Mouse (Mus musculus) myocyte (in vitro differentiated cells): ENCODE data around the gene Bcl9l. TPM values are rescaled to one million over a fixed set of nuclear protein-coding genes. Genes with fewer than 3 reads are reported as not detected.
A peak's percentile ranks its signal among the peaks of the same experiment; 100 is the strongest.

Experiments used
- H3K27me3 ChIP-seq: one replicate; pipeline ENCODE4 v1.6.1; 2011; ENCODE audit not compliant: control insufficient read depth, insufficient read depth, insufficient read length
- H3K36me3 ChIP-seq: one replicate; pipeline ENCODE4 v1.6.1; 2011; ENCODE audit not compliant: control insufficient read depth, insufficient read depth
- H3K4me2 ChIP-seq: one replicate; pipeline ENCODE4 v1.6.1; 2011; ENCODE audit warnings: low read depth, control low read depth
- H3K4me3 ChIP-seq: one replicate; pipeline ENCODE4 v1.5.1; 2011; ENCODE audit warnings: mild to moderate bottlenecking, control low read depth, moderate library complexity
- H3K79me2 ChIP-seq: one replicate; pipeline ENCODE4 v1.6.1; 2011; ENCODE audit not compliant: control insufficient read depth, insufficient read depth
- H3ac ChIP-seq: one replicate; pipeline ENCODE4 v1.6.1; 2011; ENCODE audit not compliant: control insufficient read depth, insufficient read length
- CEBPB ChIP-seq: IDR thresholded peaks from 2 replicates; pipeline ENCODE4 v1.6.1; 2011; ENCODE audit warnings: mild to moderate bottlenecking, moderate library complexity; ENCODE audit not compliant: poor library complexity, insufficient read depth, severe bottlenecking
- E2F4 ChIP-seq: IDR thresholded peaks from one replicate; pipeline ENCODE4 v1.6.1; 2011; ENCODE audit warnings: mild to moderate bottlenecking, control low read depth, moderate library complexity; ENCODE audit not compliant: insufficient read depth
- MAX ChIP-seq: IDR thresholded peaks from one replicate; pipeline ENCODE4 v1.6.1; 2011; ENCODE audit warnings: low read depth, mild to moderate bottlenecking, control low read depth
- MYOD1 ChIP-seq, 3 experiments: IDR thresholded peaks; one replicate each; pipeline ENCODE4 v1.6.1; 2011; ENCODE audit warnings: control low read depth in 2 of 3, low read depth in 2 of 3, mild to moderate bottlenecking in 2 of 3, moderate library complexity in 1 of 3; ENCODE audit not compliant: insufficient read length in 2 of 3, control insufficient read depth in 1 of 3
- MYOG ChIP-seq, 3 experiments: IDR thresholded peaks; one replicate each; pipeline ENCODE4 v1.6.1; 2011; ENCODE audit warnings: control low read depth in 2 of 3, low read depth in 2 of 3, mild to moderate bottlenecking in 2 of 3; ENCODE audit not compliant: insufficient read length in 2 of 3, control insufficient read depth in 1 of 3, insufficient read depth in 1 of 3
- POLR2A ChIP-seq: IDR thresholded peaks from one replicate; pipeline ENCODE4 v1.6.1; 2011; ENCODE audit warnings: low read depth, mild to moderate bottlenecking, control low read depth, moderate library complexity; ENCODE audit not compliant: insufficient read length
- POLR2AphosphoS2 ChIP-seq: IDR thresholded peaks from one replicate; pipeline ENCODE4 v1.6.1; 2011; ENCODE audit warnings: low read depth, control low read depth; ENCODE audit not compliant: insufficient read length
- REST ChIP-seq: IDR thresholded peaks from one replicate; pipeline ENCODE4 v1.6.1; 2011; ENCODE audit warnings: mild to moderate bottlenecking, control low read depth, moderate library complexity; ENCODE audit not compliant: insufficient read depth, insufficient read length
- SRF ChIP-seq: IDR thresholded peaks from one replicate; pipeline ENCODE4 v1.6.1; 2011; ENCODE audit warnings: low read depth; ENCODE audit not compliant: control insufficient read depth, insufficient read length
- TCF12 ChIP-seq: IDR thresholded peaks from one replicate; pipeline ENCODE4 v1.6.1; 2011; ENCODE audit warnings: mild to moderate bottlenecking, control low read depth; ENCODE audit not compliant: poor library complexity, insufficient read depth, severe bottlenecking
- TCF3 ChIP-seq: IDR thresholded peaks from one replicate; pipeline ENCODE4 v1.6.1; 2011; ENCODE audit warnings: low read depth, control low read depth; ENCODE audit not compliant: insufficient read length
- USF1 ChIP-seq: IDR thresholded peaks from one replicate; pipeline ENCODE4 v1.6.1; 2011; ENCODE audit warnings: low read depth, mild to moderate bottlenecking, control low read depth, moderate library complexity
- polyA plus RNA-seq: library from polyadenylated mRNA; unstranded; fragments of >200 nt; fragmentation: generic; extraction: Trizol; gene quantifications from one replicate; pipeline ENCODE4 v1.2.1, GENCODE M21; 2012; ENCODE audit warnings: missing spikeins

Gene Bcl9l
- polyA plus RNA-seq, 1 experiment = 35.4 TPM

DNA sequence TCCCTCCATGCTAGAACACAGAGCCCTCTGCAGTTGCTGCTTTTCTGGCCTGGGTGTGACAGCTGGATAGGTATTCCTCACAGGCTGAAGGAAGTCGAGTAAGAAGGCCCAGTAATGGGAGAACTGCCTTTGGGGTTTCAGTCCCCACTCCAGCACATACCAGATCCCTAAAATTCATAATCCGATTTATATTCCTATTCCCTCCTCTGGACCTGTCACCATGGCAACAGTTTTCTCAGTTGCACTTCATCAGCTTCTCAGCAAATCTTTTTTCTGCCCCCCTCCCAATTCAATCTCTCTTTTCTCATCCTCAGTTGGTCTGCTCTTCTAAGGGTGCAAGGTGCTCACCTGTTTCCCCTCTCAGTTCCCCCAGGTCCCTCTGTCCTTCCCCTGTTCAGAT, 13.8 kb upstream of the Bcl9l start:
- H3K79me2 ChIP-seq = no peaks in the 10 kb centered on the region
- peaks cover 54% of the 10 kb centered on the region for H3K27me3 ChIP-seq
- H3K4me2 ChIP-seq = no peak overlapping the region
- no peaks in the 10 kb centered on the region for H3K36me3 ChIP-seq
- H3K4me3 ChIP-seq = no peak overlapping the region
- TF ChIP-seq REST (no peak), MAX (no peak), TCF12 (no peak), CEBPB (no peak), TCF3 (no peak), POLR2AphosphoS2 (no peak), MYOG (IDR thresholded peaks at IDR 0.05; ENCODE audit: control insufficient read depth in 1 of 3, insufficient read depth in 1 of 3, insufficient read length in 2 of 3, low read depth in 2 of 3) (no peak), MYOD1 (IDR thresholded peaks at IDR 0.05; ENCODE audit: control insufficient read depth in 1 of 3, insufficient read length in 2 of 3, low read depth in 2 of 3) (no peak), POLR2A (no peak), USF1 (no peak), SRF (no peak), E2F4 (no peak)
- no peak overlapping the region for H3ac ChIP-seq

DNA sequence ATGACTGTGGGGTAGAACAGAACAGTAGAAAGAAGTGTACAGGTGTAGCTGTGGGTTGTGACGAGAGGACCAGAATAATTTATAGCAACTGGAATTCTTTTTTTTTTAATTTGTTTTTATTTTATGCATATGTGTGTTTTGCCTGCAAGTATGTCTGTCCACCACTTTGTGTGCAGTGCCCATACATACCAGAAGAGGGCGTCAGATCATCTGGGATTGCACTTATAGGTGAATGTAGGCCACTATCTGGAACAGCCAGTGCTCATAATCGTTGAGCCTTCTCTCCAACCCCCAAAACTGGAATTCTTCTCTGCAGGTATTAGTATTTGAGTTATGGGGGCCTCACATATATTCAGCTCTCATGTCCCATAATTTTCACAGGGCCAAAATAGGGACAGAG, 9.4 kb upstream of the Bcl9l start:
- no peak overlapping the region for H3ac ChIP-seq
- H3K4me2 ChIP-seq = no peak overlapping the region
- H3K4me3 ChIP-seq = no peak overlapping the region
- no peaks in the 10 kb centered on the region for H3K36me3 ChIP-seq
- peaks cover 32% of the 10 kb centered on the region for H3K27me3 ChIP-seq
- TF ChIP-seq E2F4 = no peak
- TF ChIP-seq TCF12 = no peak
- TF ChIP-seq USF1 = no peak
- TF ChIP-seq MYOG (IDR thresholded peaks at IDR 0.05; ENCODE audit: control insufficient read depth in 1 of 3, insufficient read depth in 1 of 3, insufficient read length in 2 of 3, low read depth in 2 of 3) = no peak
- no peak for TF ChIP-seq CEBPB
- TF ChIP-seq MYOD1 (IDR thresholded peaks at IDR 0.05; ENCODE audit: control insufficient read depth in 1 of 3, insufficient read length in 2 of 3, low read depth in 2 of 3) = no peak
- TF ChIP-seq SRF = no peak
- no peak for TF ChIP-seq POLR2A
- no peak for TF ChIP-seq REST
- no peak for TF ChIP-seq POLR2AphosphoS2
- no peak for TF ChIP-seq TCF3
- no peak for TF ChIP-seq MAX
- H3K79me2 ChIP-seq = no peaks in the 10 kb centered on the region

DNA sequence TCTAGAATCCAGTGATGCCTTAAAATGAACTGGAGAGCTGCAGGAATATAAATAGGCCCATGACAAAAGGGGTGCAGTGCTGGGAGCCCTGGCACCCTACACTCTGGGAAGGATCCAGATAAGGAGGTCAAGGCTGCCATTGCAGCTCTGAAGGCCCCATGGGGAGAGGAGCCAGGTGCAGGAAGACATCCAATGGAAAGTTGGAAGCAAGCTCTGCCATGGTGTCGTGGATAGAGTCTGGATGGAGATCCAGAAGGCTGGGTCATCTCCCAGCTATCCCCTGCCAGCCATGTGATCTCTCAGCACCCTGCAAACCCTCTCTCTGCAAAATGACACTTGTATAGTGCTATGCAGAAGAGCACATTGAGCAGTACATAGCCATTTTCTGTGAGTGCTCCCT, 8.3 kb upstream of the Bcl9l start:
- TF ChIP-seq POLR2AphosphoS2 = no peak
- no peak for TF ChIP-seq USF1
- H3ac ChIP-seq = no peak overlapping the region
- H3K36me3 ChIP-seq = no peaks in the 10 kb centered on the region
- H3K79me2 ChIP-seq = no peaks in the 10 kb centered on the region
- H3K4me2 ChIP-seq = no peak overlapping the region
- peaks cover 21% of the 10 kb centered on the region for H3K27me3 ChIP-seq
- H3K4me3 ChIP-seq = no peak overlapping the region

DNA sequence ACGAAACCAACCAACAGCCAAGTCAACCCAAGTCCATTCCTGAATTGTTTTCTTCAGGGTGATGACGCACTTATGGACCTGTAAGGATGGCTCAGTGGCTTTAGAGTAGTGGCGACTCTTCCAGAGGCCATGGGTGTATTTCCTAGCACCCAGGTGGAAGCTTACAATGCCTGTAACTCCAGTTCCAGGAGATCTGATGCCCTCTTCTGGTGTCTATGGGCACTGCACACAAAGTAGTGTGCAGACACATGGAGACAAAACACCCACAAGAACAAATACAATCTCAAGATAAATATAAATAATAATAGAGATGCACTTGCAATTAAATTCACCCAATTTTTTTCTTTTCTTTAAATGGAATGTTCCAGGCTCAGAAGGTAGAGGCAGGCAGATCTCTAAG, 6.7 kb upstream of the Bcl9l start:
- H3ac ChIP-seq = no peak overlapping the region
- peaks cover 5% of the 10 kb centered on the region for H3K27me3 ChIP-seq
- no peaks in the 10 kb centered on the region for H3K79me2 ChIP-seq
- H3K4me2 ChIP-seq = no peak overlapping the region
- no peak overlapping the region for H3K4me3 ChIP-seq
- no peak for TF ChIP-seq SRF
- no peaks in the 10 kb centered on the region for H3K36me3 ChIP-seq

DNA sequence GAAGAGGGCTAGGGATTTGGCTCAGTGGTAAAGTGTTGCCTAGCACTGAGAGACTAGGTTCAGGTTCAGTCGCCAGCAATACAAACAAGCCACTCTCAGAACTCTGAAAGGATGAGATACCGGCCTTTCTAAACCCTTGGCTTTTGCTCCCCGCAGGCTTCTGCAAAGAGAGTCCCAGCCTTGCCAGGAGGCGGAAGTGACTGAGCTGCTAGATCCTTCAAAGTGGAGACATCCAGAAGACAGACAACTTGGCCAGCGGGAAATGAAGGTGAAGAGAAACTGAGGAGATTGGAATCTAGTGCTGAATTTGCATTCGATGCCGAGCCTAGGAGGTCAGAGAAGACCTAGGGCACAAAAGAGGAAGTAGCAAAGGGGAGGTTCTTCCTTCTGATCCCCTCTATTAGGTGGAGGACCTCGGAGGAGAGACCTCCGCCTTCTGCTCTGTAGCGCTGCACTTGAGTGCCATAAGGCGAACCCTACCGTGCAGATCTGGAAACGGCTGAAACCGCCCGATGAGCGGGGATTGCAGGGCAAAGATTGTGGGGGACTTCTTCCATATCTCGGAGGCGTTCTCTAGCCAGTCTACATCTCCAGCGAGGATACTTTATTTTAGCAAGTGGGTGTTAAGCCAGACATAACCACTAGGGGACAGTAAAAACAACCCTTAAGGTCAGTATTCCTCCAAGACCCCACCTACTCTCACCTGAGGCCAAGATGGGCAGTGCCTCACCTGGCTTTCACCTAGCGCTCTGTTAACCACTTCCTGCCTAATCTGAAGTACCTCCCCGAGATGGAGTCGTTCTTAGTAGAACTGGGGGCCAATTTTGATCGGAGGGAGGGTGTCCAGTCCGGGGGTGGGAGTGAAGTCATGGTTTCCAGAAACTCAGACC, 5.0 kb upstream of the Bcl9l start:
- H3K79me2 ChIP-seq = no peaks in the 10 kb centered on the region
- peak overlapping the region; percentile 100 for H3K4me2 ChIP-seq

More for the DNA sequence above, 5.0 kb upstream of the Bcl9l start:
- H3ac ChIP-seq = peak overlapping the region; percentile 30
- no peaks in the 10 kb centered on the region for H3K27me3 ChIP-seq
- H3K36me3 ChIP-seq = no peaks in the 10 kb centered on the region
- peak overlapping the region; percentile 72 for H3K4me3 ChIP-seq
- TF ChIP-seq MYOD1 (IDR thresholded peaks at IDR 0.05; ENCODE audit: control insufficient read depth in 1 of 3, insufficient read length in 2 of 3, low read depth in 2 of 3) (no peak), USF1 (no peak), POLR2A (no peak), REST (no peak), MYOG (IDR thresholded peaks at IDR 0.05; ENCODE audit: control insufficient read depth in 1 of 3, insufficient read depth in 1 of 3, insufficient read length in 2 of 3, low read depth in 2 of 3) (no peak), TCF12 (no peak), POLR2AphosphoS2 (no peak), TCF3 (no peak), E2F4 (no peak), SRF (no peak), CEBPB (no peak), MAX (no peak)
